Mouse (Mus musculus): Measurements from ENCODE around the gene Camta1.

Camta1 gene

DNA sequence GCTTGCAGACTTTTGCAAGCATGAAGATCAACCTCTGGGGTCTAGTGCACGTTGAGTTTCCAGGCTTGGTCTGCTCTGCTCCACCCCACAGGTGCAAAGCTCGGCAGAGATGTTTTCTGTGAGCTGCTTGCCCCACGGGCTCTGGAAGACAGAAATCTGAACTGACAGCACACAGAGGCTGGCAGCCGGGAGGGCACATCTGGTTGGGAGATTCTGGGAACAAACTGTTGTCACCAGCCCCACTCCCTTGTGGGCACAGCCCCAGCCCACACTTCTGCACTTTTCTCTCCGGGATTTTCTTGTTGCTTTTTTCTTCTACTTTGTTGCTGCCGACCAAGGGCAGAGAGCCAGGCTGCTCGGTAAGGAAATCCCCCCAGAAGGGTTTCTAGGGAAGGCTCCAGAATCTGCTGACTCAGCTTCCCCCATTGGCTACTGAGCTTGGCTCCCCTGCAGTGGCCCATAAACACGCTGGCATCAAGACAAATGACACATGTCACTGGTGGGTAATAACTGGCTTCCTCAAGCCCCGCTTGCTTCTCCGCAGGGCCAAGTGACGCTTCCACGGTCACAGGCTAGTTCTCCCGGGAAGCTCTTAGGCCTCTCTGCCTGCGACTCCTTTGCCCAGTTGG, 597.8 kb downstream of the Camta1 start:
- no peak for DNase-seq (ENCODE audit: low spot score)

DNA sequence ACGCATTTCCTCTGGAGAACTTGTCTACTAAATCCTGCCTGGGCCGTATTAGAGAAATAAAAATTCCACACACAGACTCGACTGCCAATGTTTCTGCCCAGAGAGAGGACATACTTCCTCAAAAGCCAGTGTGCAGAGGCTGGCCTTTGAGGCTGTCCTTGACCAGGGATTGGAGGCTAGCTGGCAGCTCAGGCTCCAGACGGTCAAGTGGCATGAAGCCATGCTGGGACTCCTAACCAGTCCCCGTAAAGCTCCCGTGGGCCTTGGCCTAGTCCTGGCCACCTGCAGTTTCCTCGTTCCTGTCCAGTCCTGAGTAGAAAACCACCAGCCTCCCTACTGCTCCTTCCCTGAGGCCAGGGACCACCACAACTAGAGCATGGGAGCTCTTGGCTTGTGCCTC, 598.6 kb downstream of the Camta1 start:
- DNase-seq (ENCODE audit: low spot score): no peak

GRCm38 (mm10) chr4:151256622-151257021, 605.1 kb downstream of the Camta1 start:
- DNase-seq (ENCODE audit: low spot score): no peak

DNA sequence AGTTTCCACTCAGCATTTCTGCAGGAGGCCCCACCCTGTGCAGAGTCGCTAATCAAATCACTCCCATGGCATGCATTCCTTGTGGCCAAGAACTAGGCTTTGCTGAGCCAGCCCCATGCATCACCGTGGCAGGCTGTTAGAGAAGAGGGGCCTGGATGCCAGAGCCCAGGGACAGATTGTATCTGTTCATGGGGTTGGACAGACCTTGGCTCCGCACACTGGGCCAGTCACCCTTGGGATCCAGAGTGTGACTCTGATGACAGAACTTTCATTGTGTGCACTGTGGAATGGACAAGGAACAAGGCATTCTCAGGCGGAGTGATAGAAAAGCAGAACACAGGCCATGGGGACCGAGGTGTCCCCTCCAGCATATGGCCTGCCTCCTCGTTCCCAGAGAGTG, 610.9 kb downstream of the Camta1 start:
- no peak for DNase-seq (ENCODE audit: low spot score)

DNA sequence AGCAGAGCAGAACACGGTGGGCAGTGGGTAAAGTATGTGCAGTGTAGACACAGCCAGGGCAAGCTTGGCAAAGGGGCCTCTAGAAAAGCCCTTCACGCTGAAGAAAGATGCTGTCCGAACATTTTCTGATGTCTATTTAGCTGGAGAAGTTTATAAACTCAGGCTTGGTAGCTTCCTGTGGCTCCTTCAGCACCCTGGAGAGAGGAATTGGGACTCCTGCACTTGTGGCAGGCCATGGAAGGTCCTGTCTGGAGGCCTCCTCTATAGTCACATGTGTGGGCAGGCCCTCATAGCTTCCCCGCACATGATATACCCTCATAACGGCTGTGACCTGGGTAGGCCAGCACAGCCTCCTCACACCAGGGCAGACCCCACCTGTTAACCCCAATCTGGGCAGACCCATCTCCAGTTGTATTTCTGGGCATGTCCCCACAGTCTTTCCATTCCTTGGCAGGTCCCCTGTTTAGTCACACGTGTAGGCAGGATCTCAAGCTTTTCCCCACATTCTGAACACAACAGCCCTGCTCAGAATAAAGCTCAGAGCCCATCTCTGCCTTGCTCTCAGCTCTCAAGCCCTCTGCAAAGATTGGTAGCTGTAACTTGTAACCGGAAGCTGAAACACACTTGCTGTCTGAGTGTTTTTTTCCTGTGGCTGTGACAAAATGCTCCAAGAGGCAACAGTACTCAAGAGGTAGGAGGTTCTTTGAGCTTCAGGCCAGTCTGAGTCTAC, 616.4 kb downstream of the Camta1 start:
- no peak for DNase-seq (ENCODE audit: low spot score)

- peak; percentile 5 for DNase-seq (ENCODE audit: low spot score)
Measured at GRCm38 (mm10) chr4:151243445-151243844, 618.2 kb downstream of the Camta1 start.

DNA sequence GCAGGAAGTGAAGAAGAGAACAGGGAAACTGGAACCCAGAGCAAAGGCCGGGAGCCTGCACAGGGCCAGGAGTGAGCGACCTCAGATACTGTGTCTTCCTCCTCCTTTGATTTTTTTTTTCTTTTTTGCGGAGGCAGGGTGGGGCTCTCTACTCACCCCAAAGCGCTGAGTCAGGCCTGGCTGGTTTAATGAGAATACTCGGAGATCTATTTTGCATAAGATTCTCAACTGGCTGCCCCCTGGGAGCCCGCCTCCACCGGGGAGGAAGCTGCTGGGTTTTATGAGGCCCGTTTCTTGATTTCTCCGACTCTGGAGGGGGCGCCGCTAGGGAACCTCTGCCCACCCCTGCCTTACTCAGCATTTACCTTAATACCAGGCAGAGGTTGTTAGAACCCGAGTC, 618.9 kb downstream of the Camta1 start:
- no peak for DNase-seq (ENCODE audit: low spot score)

GRCm38 (mm10) chr4:151240465-151240864, 621.2 kb downstream of the Camta1 start:
- no peak for DNase-seq (ENCODE audit: low spot score)

- DNase-seq (ENCODE audit: low spot score): no peak
Measured at GRCm38 (mm10) chr4:151238970-151239684, 622.5 kb downstream of the Camta1 start.

GRCm38 (mm10) chr4:151237501-151237900, 624.2 kb downstream of the Camta1 start:
- no peak for DNase-seq (ENCODE audit: low spot score)

DNA sequence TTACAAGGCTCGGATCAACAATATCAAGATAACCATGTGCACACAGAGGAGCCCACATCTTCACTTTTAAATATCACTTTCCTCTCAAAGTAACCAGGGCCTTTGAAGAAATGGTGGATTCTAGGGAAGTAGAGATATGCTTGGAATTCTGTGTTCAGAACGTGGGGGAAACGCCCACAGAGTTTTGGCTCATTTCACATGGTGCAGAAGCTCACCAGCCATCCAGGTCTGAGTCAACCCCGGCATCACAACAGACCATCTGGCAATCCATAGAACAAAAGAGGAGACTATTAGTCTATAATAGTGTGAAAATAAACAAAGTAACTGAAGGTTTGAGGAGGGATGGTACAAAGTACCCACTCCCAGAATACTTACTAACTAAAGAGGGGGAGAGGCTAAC, 626.7 kb downstream of the Camta1 start:
- DNase-seq (ENCODE audit: low spot score): no peak

DNA sequence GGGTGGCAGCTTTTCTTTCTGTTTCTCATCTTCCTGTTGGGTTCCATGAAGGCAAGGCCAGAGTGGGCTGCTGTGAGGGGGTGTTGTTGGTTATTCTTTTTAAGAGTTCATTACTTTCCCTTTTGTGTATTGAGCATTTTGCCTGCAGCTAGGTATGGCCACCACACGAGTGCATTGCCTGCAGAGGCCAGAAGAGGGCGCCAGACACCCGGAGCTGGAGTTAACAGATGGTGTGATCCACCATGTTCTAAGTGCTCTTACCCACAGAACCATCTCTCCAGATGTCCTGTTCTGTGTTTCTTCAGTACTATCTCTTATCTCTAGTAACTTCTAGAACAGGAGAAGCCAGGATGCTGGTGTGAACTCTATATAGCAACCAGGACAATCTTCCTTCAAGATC, 629.6 kb downstream of the Camta1 start:
- no peak for DNase-seq (ENCODE audit: low spot score)

- no peak for DNase-seq (ENCODE audit: low spot score)
Measured at GRCm38 (mm10) chr4:151229073-151229472, 632.6 kb downstream of the Camta1 start.

- DNase-seq (ENCODE audit: low spot score): no peak
Measured at GRCm38 (mm10) chr4:151226496-151226895, 635.2 kb downstream of the Camta1 start.

DNA sequence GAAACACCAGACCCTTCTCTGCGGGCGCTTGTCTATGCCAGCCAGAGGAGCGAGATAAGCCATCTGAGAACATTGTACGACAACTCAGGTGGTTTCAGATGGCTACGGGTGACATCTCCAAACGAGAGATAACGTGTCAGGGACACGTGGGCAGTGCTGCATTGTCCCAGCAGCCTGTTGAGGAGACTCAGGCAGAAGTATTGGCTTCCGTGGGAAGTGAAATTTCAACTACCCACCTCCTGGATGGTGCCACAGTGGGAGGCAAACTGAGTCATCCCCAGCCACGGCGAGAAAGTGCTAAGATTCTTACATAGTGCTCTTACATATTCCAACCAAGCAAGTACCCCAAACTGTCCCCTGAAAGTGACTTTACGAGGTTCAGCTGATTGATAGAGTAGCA, 637.7 kb downstream of the Camta1 start:
- DNase-seq (ENCODE audit: low spot score): no peak

DNA sequence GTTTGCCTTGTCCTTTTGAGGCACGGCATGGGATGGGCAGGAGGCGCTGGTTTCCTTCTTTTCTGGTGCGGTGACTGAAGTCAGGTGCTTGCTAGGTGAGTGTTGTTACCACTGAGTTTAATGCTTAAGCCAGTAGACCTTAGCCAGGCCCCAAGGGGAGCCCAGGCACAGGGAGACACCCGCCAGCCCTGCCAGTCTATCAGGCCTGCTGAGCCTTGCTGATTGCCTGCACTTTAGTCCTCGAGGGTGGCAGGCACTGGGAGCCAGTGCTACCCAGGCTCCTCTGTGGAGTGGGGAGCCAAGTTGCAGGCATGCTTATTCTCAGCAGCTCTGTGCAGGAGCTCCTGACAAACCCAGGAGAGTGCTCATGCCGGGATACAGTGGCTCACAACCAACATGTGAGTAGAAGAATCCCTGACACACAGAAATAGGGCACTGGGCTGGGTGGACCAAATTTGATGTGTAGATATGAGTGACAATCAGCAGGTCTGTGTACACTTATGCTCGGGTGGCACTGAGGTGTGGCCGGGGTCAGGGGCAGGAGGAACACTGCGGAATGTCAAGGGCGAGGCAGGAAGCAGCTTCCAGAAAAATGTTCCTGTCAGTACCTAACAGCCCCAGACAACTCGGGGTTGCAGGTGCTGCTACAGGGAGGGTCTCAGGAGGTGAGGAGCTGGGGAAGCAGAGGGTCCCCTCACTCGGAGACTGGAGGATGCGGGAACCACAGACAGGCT, 638.2 kb downstream of the Camta1 start:
- no peak for DNase-seq (ENCODE audit: low spot score)

- DNase-seq (ENCODE audit: low spot score): no peak
Measured at GRCm38 (mm10) chr4:151222635-151223034, 639.0 kb downstream of the Camta1 start.

GRCm38 (mm10) chr4:151216553-151217292, 645.0 kb downstream of the Camta1 start:
- no peak for DNase-seq (ENCODE audit: low spot score)

- DNase-seq (ENCODE audit: low spot score): no peak
Measured at GRCm38 (mm10) chr4:151215866-151216265, 645.8 kb downstream of the Camta1 start.

DNA sequence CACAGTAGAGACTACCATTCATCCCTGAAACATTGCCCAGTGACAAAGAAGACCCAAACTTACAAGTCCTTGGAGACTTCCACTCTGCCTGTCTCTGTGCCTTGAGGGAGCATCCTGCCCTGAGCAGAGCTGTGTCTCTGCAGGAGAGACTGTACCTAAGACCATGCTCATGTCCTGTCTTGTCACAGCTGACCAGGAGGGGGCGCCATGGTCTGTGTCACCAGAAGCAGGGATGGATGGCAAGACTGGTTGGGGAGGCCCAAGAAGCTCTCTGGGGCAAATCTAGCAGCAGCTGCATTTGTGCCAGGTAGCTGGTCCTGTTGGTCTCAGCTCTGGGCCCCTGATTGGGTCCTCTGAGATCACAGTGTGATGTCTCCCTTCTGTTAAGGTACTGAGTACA, 646.5 kb downstream of the Camta1 start:
- no peak for DNase-seq (ENCODE audit: low spot score)

DNA sequence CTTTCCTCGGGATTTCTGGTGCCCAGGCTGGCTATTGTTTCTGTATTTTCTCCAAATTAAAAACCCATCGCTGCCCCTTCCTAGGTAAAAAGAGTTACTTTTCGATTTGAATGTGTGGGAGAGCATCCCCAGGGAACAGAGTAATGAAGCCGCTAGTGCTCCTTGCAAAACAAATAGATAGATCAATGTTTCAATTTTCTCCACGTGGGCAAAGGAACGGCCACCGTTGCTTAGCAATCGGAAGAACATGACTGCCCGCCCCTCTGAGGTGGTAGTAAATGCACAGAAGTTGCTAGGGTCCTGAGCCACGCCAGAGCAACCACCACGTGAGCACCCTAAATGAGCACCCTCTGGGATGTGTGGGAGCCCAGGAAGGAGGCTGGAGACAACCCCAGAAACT, 648.2 kb downstream of the Camta1 start:
- no peak for DNase-seq (ENCODE audit: low spot score)

DNA sequence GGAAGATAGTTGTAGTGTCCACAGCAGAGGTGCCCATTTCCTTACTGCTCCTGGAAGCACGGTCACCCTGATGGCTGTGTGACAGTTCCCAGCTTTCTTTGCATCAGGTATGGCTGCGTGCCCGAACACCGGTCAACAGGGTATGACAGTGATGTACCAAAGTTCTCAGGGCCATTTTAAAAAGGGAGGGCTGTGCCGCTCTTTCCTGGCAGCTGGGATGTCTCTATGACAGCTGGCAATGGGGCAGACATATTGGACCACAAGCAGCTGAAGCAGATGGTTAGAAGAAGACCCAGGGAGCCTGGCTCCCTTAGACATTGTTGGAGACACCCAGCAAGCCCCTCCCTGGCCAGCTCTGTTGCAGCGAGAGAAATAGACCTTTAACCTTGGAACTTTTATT, 649.7 kb downstream of the Camta1 start:
- DNase-seq (ENCODE audit: low spot score): no peak

Data from lung, postnatal 25 days (tissue).